Mouse (Mus musculus) midbrain, embryonic 15.5 days (tissue): ENCODE results near the gene Fam110c. TPM values are rescaled to one million over a fixed set of nuclear protein-coding genes. Genes with fewer than 3 reads are reported as not detected.

Source experiments
- ATAC-seq: fragments of 200-750 bp; cut with Nextera tagmentation; replicated peaks from 2 replicates; pipeline ENCODE4 v1.8.0; 2017; ENCODE audit warnings: moderate TSS enrichment
- H3K27ac ChIP-seq: fragments of 300-500 bp; sonication (generic); 2 replicates; pipeline ENCODE4 v1.5.1; 2015; ENCODE audit warnings: mild to moderate bottlenecking, inconsistent platforms
- H3K27me3 ChIP-seq: fragments of 300-500 bp; sonication (generic); replicated peaks from 2 replicates; pipeline ENCODE4 v1.6.1; 2015; ENCODE audit warnings: inconsistent platforms
- H3K36me3 ChIP-seq: fragments of 300-500 bp; sonication (generic); replicated peaks from 2 replicates; pipeline ENCODE4 v1.6.1; 2015; ENCODE audit warnings: inconsistent platforms
- H3K4me1 ChIP-seq: fragments of 300-500 bp; sonication (generic); 2 replicates; pipeline ENCODE4 v1.6.1; 2015; ENCODE audit warnings: inconsistent platforms
- H3K4me2 ChIP-seq: fragments of 300-500 bp; sonication (generic); 2 replicates; pipeline ENCODE4 v1.6.1; 2015; ENCODE audit warnings: inconsistent platforms, mild to moderate bottlenecking, moderate library complexity
- H3K4me3 ChIP-seq: fragments of 300-500 bp; sonication (generic); 2 replicates; pipeline ENCODE4 v1.5.1; 2015; ENCODE audit warnings: mild to moderate bottlenecking, inconsistent platforms
- H3K9ac ChIP-seq: fragments of 300-500 bp; sonication (generic); 2 replicates; pipeline ENCODE4 v1.6.1; 2015; ENCODE audit warnings: mild to moderate bottlenecking, inconsistent platforms
- H3K9me3 ChIP-seq: fragments of 300-500 bp; sonication (generic); 2 replicates; pipeline ENCODE4 v1.6.1; 2016; ENCODE audit warnings: inconsistent platforms
- WGBS: fragments of 180-500 bp; shearing (Covaris S2); methylation state at CpG from one replicate; pipeline ENCODE4 v1.1.7; 2015; ENCODE audit warnings: mixed read lengths; 5-methylcytosine and 5-hydroxymethylcytosine counted together
- polyA plus RNA-seq: library from polyadenylated mRNA; unstranded; fragments of >200 nt; fragmentation: Nextera tagmentation; extraction: Ambion mirVana; gene quantifications from 2 replicates; pipeline ENCODE4 v1.2.1, GENCODE M21; 2015

Fam110c gene
- polyA plus RNA-seq, 1 experiment from 2014 or later, result 0.06 TPM

DNA sequence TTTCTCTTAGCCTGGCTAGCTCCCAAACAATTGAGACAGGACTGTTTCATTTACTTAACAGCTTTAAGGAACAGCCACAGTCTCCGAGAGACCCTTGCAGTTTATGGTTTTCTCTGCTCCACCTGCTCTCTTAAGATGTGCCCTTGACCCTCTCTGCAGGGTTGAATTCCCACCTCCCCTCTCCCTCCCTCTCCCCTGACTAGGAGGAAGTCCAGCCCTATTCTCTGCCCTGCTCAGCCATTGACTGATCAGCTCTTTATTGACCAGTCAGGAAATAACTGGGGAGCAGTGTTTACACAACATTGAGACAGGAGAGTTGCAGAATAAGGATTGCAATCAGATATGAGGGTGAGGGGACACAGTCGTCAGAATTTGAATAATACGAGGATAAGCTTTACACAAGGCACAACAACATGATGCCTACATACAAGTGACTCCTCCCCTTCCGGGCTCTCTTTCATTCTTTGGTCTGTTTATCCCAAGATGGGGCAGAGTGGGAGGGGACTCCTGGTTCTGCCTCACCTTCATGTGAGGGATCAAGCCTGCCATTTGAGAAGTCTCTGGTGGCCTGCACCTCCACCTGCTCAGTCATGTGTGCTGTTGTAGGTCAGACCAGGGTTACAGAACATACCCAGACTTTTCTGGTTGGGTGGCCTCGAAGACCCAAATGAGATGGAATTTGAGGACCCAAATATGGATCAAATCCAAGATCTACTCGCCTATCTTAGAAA is 49.4 kb downstream of the Fam110c start:
- 72% methylated on average over 6 of the region's 6 CpGs for WGBS
- Histone ChIP-seq H3K27me3 (no peaks in the 10 kb centered on the region), H3K4me3 (no peak overlapping the region), H3K9me3 (no peaks in the 10 kb centered on the region), H3K9ac (no peak overlapping the region), H3K27ac (no peak overlapping the region), H3K36me3 (no peaks in the 10 kb centered on the region), H3K4me1 (no peaks in the 10 kb centered on the region), H3K4me2 (no peak overlapping the region)
- ATAC-seq, result no peak

DNA sequence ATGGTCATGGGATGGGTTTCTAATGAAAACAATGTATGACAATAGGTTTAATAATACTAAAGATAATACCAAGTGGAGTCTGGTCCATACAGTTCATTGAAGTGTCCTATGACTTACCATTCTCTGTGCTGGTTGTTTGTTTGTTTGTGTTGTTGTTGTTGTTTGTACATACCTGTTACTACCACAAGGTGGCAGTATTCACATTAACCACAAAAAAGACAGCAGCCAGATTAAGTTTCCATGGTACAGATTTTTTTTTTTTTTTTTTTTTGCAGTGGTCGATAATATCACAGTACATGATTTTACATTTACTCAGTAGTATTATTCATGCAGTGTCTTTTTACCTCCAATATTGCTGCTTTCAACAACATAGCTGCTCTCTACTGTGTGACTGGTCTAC is 52.4 kb downstream of the Fam110c start:
- Histone ChIP-seq H3K4me3 (no peak overlapping the region), H3K27ac (no peak overlapping the region), H3K27me3 (no peaks in the 10 kb centered on the region), H3K36me3 (no peaks in the 10 kb centered on the region), H3K9ac (no peak overlapping the region), H3K4me2 (no peak overlapping the region), H3K4me1 (no peaks in the 10 kb centered on the region), H3K9me3 (no peaks in the 10 kb centered on the region)
- WGBS, result 22% methylated on average over 1 of the region's 1 CpGs
- ATAC-seq, result no peak

DNA sequence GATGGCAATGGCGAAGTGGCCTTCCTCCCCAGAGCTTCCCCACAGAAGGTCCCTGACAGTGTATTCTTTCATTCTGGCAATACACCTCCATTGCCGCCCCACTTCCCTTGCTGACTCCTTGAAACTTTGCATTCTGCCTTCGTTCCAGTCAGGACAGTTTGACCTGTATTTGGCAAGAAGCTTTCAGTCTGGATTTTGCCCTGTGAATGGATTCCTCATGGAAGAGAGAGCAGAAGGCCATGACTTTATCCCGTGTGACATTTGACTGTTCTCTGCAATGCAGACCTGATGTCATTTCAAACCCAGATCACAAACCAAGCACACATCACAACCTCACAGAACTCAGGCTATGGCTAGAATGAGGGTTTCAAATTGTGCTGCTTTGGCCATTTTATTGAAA is 55.9 kb downstream of the Fam110c start:
- Histone ChIP-seq H3K27ac (no peak overlapping the region), H3K4me1 (no peaks in the 10 kb centered on the region), H3K4me2 (no peak overlapping the region), H3K9ac (no peak overlapping the region), H3K27me3 (no peaks in the 10 kb centered on the region), H3K4me3 (no peak overlapping the region), H3K9me3 (no peaks in the 10 kb centered on the region), H3K36me3 (no peaks in the 10 kb centered on the region)
- no peak for ATAC-seq
- 84% methylated on average over 4 of the region's 4 CpGs for WGBS

Other genes starting within 250 kb of the Fam110c start
- 0.23 and 0.28 TPM in 2 replicates for gene Alkal2, start 189.5 kb upstream of the Fam110c start, polyA plus RNA-seq
- gene Acp1, start 162.3 kb upstream of the Fam110c start, polyA plus RNA-seq, result 102 and 105 TPM in 2 replicates
- 51.0 and 55.8 TPM in 2 replicates for gene Sh3yl1, start 162.2 kb upstream of the Fam110c start, polyA plus RNA-seq
- gene Gm6993, start 166.9 kb downstream of the Fam110c start, polyA plus RNA-seq, result not detected in 2 replicates
- gene Lamb1, start 191.4 kb downstream of the Fam110c start, polyA plus RNA-seq, result 16.6 and 16.8 TPM in 2 replicates